Mouse (Mus musculus) heart, postnatal 4 days (tissue): Measurements from ENCODE around the gene Ctf2. TPM values are rescaled to one million over a fixed set of nuclear protein-coding genes. Genes with fewer than 3 reads are reported as not detected.
"Not testable (repeated sequence)": the region's sequence is repeated elsewhere in the genome, so short reads cannot be mapped to it uniquely, and the experiment has no call there.

Source experiments
- DNase-seq: peaks from one replicate; pipeline ENCODE4 v3.0.0; 2021
- total RNA-seq, 2 experiments: library from RNA; stranded (reverse); gene quantifications; 2 replicates each; pipeline ENCODE4 v1.2.3; 2021

The Ctf2 gene
- not detected for total RNA-seq

DNA sequence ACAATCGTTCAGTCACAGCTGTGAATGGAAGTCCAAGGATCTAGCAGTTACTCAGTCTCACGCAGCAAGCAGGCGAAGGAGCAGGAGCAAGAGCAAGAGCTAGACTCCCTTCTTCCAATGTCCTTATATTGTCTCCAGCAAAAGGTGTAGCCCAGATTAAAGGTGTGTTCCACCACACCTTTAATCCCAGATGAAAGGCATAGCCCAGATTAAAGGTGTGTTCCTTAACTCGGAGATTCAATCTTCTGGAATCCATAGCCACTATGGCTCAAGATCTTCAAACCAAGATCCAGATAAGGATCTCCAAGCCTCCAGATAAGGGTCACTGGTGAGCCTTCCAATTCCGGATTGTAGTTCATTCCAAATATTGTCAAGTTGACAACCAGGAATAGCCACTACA is at the start of gene Ctf2:
Ctf2 (minus strand) TSS at position 101 of the 400 bp plus-strand sequence.
- not testable (repeated sequence) for DNase-seq

DNA sequence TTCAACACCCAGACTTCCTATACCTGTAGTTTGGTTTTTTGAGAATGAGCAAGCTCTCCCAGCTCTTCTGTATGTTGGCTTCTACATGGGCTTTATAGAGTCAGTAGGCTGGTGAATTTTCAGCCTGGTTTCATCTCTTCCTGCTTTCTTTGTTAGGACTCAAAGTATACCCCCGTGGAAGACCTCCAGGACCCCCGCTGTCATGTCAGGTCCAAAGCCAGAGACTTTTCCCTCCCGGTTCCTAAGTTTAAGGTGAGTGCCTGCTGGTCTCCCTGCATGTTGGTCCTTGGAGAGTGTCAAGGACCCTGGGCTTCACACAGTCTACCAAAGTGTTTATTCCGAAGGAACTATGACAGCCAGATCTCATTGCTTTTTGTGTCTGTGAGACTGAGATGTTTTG is 46.4 kb upstream of the Ctf2 start:
- DNase-seq, result no peak

- DNase-seq, result peak; percentile 74
Observed at GRCm38 (mm10) chr7:127777474-127778266, 45.7 kb upstream of the Ctf2 start.

DNA sequence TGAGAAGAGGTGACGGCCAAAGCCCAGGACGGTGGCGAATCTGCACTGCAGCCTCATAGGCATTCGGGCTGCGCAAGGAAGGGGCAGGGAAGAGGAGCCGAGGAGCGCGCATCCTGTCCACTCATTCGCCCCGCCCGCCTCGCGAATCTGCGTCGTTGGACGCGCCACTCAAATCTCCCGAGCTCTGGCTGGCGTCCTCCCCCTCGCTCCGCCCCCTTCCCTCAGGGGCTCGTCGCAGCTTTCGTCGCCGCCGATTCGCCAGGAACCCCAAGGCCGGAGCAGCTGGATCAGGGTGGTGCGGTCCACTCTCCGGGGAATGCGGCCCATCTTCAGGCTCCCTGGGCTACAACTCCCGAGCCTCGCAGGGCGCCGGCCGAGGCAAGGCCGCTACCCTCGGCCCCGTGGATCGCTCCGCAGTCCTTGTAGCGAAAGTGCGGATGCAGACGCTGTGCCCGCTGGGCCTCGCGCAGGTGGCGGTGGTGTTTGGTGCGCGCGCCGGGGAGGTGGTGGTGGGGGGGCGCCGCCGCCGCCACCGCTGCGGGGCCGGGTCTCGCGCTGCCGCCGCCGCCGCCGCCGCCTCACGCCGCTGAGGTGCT is 45.0 kb upstream of the Ctf2 start:
- DNase-seq, result peak; percentile 97

DNA sequence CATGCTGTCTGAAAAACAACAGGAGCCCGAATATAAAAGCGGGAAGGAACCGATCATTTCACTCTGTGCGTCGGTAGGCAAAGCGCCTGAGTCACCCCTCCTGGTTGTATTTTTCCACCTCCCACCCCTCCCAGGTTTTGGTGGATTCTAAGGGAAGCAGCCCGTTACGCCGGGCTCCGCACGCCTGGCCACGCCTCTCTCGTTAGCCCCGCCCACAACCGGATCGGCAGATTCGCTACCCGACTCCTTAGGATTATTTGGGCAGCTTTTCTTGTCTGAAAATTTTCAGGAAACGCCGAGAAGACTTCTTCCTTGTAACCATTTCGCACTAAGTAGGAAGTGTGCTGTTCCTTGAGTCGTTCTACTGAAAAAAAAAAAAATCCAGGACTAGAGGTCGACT is 44.5 kb upstream of the Ctf2 start, which contains the start of gene Setd1a:
Setd1a (plus strand) TSS at position 245 of the 400 bp plus-strand sequence.
- DNase-seq, result peak; percentile 94

- not testable (repeated sequence) for DNase-seq
Observed at GRCm38 (mm10) chr7:127775837-127776236, 43.9 kb upstream of the Ctf2 start.

GRCm38 (mm10) chr7:127773664-127774384 is 41.9 kb upstream of the Ctf2 start:
- peak; percentile 81 for DNase-seq

DNA sequence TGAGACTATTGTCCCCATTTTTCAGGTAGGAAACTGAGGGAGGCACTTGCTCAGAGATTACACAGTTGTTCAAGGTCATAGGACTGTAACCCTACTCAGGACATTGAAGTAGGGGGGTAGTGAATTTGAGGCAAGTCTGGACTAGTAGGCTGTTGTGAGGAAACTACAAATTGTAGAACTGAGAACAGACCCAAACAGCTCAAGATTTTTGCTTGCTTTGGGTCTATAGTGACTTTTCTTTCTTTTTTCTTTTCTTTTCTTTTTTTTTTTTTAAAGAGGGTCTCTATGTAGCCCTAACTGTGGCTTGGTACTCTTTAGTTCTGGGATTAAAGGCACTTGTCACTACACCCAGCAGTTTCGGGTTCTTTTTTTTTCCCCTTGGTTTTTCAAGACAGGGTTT is 40.6 kb upstream of the Ctf2 start:
- no peak for DNase-seq

GRCm38 (mm10) chr7:127772080-127772479 is 40.1 kb upstream of the Ctf2 start:
- no peak for DNase-seq

- DNase-seq, result no peak
Observed at GRCm38 (mm10) chr7:127771262-127771661, 39.3 kb upstream of the Ctf2 start.

DNA sequence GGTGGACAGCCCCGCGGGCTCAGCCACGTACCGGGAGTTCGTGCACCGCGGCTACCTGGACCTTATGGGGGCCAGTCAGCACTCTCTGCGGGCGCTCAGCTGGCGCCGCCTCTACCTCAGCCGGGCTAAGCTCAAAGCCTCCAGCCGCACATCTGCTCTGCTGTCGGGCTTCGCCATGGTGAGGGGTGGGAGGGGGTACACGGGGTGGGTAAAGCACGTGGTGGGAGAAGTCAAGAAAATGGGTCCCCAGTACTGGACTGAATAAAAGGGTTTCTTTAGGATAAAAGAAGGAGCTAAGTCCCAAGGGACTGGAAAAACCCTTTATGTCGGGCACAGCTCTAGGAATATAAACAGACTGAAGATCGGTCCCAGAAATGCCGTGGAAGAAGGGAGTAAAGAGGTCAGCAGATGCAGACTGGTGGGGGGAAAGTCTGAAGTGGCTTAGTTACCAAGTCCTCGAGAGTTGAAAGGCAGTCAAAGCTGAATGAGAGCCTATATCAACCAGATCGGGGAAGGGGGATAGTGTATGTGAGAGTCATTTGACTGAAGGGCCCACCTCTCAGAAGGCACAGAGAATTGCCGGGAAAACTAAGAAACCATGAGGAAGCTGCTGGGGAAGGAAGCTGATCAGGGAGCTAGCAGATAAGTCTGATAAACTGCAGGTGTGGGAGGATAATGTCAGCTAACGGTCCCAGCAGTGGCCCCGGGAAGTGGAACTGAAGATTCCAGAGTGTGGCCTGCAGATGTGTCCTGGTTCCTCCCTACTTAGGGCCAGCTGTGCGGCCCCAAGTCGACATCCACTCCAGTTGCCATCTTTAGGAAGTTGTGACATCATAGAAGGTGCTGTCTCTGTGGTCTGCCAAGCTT is 38.3 kb upstream of the Ctf2 start:
- no peak for DNase-seq

DNA sequence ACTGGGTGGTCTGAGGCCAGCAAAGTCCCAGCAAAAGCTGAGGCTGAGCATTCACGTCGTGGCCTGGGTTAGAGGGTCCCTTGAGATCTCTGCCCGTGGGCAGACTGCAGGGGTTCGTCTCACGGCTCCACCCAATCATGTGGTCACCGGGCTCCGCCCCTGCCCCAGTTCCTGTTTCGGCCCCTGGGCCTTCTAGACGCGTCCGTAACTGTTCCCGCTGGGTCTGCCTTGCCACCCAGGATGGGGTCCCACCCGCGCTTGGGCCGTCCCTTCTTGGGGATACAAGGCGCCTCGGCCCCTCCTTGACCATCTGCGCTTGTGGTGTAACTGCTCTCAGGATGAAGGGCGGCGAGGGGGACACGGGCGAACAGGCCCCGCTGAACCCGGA is 37.7 kb upstream of the Ctf2 start, which contains the start of gene Orai3:
Orai3 (plus strand) TSS at position 165 of the 388 bp plus-strand sequence.
- DNase-seq, result peak; percentile 86

DNA sequence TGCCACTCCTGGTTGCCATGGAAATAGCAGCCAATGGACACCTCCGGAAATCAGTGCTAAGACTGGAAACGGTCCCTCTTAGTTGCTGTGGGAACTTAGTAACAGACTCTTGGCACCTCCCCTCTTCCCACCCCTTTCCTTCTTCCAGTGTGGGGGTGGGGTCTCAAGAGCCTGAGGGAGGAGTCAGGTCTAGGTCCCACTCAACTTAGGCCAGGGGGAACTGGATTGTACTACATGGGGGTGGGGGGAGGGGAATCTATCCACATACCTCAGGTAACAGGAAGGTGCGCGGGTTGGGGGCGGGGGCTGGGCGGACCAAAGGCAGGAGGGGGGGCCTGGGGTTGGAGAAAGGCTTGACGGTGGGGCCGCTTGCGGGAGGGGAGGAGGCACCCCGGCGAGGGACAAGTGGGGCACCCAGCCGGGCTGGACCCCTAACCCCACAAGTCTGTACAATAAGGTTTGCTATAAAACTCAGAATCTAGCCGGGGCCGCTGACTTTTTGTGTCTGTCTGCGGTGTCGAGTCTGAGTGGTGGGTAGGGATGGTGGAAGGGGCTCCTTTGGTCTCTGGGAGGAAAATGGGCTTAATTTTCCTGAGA is 37.1 kb upstream of the Ctf2 start:
- peak; percentile 96 for DNase-seq

- peak; percentile 22 for DNase-seq
Observed at GRCm38 (mm10) chr7:127768346-127768996, 36.5 kb upstream of the Ctf2 start.

DNA sequence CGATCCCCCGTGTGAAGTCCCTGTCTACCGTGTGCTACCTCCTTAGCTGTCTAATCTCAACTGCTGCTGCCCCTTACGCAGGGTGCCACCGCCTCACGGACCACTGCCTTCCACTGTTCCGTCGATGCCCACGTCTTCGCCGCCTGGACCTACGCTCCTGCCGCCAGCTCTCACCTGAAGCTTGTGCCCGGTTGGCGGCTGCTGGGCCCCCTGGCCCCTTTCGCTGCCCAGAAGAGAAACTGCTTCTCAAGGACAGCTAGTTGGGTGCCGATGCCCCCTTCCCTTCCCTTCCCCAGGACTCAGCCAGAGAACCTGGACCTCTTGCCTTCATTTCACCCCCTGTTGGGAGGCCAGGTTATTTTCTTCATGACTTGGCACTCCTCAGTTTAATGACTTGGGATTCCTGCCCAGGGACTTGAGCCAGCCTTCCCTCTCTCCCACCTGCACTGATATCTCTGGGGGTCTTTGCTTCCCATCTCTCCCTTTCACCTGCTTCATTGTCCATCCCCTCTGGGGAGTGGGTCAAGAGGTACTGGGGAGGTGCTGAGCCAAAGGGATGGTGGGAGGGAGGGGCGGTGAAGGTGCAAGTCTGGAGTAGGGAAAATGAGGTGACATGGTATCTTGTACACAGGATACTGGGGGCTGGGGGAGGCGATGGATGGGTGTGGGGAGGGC is 35.8 kb upstream of the Ctf2 start:
- no peak for DNase-seq

DNA sequence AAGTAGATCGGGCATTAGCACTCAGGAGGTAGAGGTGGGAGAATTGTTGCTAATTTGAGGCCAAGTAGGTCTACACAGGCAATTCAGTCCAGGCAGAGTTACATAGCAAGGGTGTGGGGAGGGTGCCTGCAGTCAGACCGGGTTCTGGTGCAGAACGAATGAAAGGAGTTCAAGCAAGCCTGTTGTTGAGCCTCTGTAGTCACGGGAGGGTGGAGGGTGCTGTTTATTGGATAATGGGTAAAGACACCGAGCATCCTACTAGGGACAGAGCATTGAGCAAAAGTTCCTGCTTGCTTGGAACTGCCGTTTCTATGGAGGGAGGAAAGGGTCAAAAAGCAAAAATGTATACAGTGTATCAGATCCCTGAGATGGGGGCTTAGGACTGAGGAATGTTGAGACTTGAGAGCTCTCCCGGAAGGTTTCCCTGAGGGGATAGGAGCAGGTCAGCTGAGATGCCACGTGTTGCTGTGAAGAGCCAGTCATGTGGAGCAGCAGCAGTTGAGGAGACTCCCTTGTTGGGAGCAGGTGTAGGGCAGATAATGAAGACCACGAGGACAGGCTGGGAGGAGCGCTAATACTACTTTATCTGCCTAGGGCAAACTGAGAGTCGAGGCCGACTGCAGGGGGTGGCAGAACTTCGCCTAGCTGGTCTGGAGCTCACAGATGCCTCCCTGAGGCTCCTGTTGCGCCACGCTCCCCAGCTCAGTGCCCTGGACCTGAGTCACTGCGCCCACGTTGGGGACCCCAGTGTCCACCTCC is 35.1 kb upstream of the Ctf2 start:
- DNase-seq, result no peak

- no peak for DNase-seq
Observed at GRCm38 (mm10) chr7:127765756-127766155, 33.8 kb upstream of the Ctf2 start.

- no peak for DNase-seq
Observed at GRCm38 (mm10) chr7:127763642-127764041, 31.7 kb upstream of the Ctf2 start.

GRCm38 (mm10) chr7:127761026-127761425 is 29.1 kb upstream of the Ctf2 start:
- peak; percentile 84 for DNase-seq

DNA sequence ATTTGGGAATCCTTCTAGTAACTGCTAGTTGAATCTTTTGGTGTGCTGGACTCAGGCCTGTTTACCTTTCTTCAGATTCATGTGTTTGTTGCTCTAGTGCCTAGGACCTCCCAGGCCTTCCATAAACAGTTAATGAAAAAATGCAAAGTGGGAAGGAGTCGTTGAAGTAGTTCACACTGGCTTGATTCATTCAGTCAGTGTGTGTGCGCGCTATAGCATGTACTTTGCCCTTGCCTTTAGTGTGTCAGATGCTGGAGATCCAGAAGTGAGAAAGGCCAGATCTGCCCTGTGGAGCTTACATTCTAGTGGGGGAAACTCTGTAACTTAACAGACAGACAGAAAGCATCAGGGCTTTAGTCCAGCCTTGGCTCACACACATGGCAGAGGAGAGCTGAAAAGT is 28.5 kb upstream of the Ctf2 start:
- no peak for DNase-seq
